Mouse (Mus musculus) forebrain, postnatal 0 days (tissue): ENCODE results near the gene Gm10282. TPM values are rescaled to one million over a fixed set of nuclear protein-coding genes. Genes with fewer than 3 reads are reported as not detected.
A peak's percentile ranks its signal among the peaks of the same experiment; 100 is the strongest.

ENCODE experiments used
- ATAC-seq: fragments of 200-750 bp; cut with Nextera tagmentation; 2 replicates; pipeline ENCODE4 v1.8.0; 2017; ENCODE audit warnings: mild to moderate bottlenecking, moderate library complexity
- DNase-seq: peaks from one replicate; pipeline ENCODE4 v3.0.0-alpha.2; 2015
- H3K27ac ChIP-seq: fragments of 300-500 bp; sonication (generic); 2 replicates; pipeline ENCODE4 v1.5.1; 2014; ENCODE audit warnings: low read depth, mild to moderate bottlenecking, antibody characterized with exemption, low read length, moderate library complexity, mixed read lengths
- H3K27me3 ChIP-seq: fragments of 300-500 bp; sonication (generic); 2 replicates; pipeline ENCODE4 v1.6.1; 2014; ENCODE audit warnings: mild to moderate bottlenecking, low read length, mixed read lengths; ENCODE audit not compliant: insufficient read depth
- H3K36me3 ChIP-seq: fragments of 300-500 bp; sonication (generic); 2 replicates; pipeline ENCODE4 v1.6.1; 2014; ENCODE audit warnings: mild to moderate bottlenecking, moderate library complexity; ENCODE audit not compliant: insufficient read depth
- H3K4me1 ChIP-seq: fragments of 300-500 bp; sonication (generic); 2 replicates; pipeline ENCODE4 v1.6.1; 2014; ENCODE audit warnings: antibody characterized with exemption; ENCODE audit not compliant: insufficient read depth
- H3K4me2 ChIP-seq: fragments of 300-500 bp; sonication (generic); 2 replicates; pipeline ENCODE4 v1.6.1; 2014; ENCODE audit warnings: low read depth, mild to moderate bottlenecking, moderate library complexity
- H3K4me3 ChIP-seq: fragments of 300-500 bp; sonication (generic); 2 replicates; pipeline ENCODE4 v1.5.1; 2014; ENCODE audit warnings: low read depth, low read length, mixed read lengths
- H3K9ac ChIP-seq: fragments of 300-500 bp; sonication (generic); 2 replicates; pipeline ENCODE4 v1.6.1; 2014; ENCODE audit warnings: mild to moderate bottlenecking
- H3K9me3 ChIP-seq: fragments of 300-500 bp; sonication (generic); 2 replicates; pipeline ENCODE4 v1.6.1; 2016; ENCODE audit warnings: low read length
- CTCF ChIP-seq: sonication (generic); IDR thresholded peaks from 2 replicates; pipeline ENCODE4 v1.5.1; 2016; ENCODE audit warnings: antibody characterized with exemption, control low read depth, low read depth
- WGBS: fragments of 180-500 bp; shearing (Covaris S2); extraction: QIAGEN DNeasy Blood & Tissue Kit; methylation state at CpG from one replicate; pipeline ENCODE4 v1.1.7; 2014; 5-methylcytosine and 5-hydroxymethylcytosine counted together
- polyA plus RNA-seq: library from polyadenylated mRNA; unstranded; fragments of >200 nt; fragmentation: Nextera tagmentation; extraction: Ambion mirVana; gene quantifications from 2 replicates; pipeline ENCODE4 v1.2.1, GENCODE M21; 2015
- total RNA-seq: library from RNA; depleted of rRNA; stranded (reverse); fragments of >200 nt; gene quantifications from 2 replicates; pipeline ENCODE4 v1.2.3, GENCODE M21; 2014

Gm10282 gene
- total and polyA plus RNA-seq, 2 experiments from 2014 or later = 4.7 to 15.4 TPM

DNA sequence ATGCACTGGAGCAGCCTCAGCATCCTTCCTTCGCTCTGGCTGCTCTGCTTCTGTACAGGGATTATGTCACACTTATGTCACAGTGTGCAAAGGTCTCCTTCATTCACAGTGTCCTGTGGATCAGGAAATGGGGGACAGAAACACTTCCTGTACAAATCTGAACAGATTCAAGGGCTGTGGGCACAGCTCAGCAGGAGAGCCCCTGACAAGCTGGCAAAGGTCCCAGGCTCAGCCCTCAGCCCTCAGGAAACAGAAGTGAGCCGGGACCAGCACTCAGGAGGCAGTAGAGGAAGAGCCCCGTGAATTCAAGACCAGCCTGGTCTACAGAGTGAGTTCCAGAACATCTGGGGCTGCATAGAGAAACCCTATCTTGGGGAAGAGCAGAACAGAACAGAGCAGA is 23.4 kb downstream of the Gm10282 start:
- DNase-seq (no peak), ATAC-seq (peak; percentile 16; the same call in 1 of the 2 replicates)
- H3K9me3 ChIP-seq = no peaks in the 10 kb centered on the region
- H3K36me3 ChIP-seq = no peaks in the 10 kb centered on the region
- no peaks in the 10 kb centered on the region for H3K4me1 ChIP-seq
- H3K4me3 ChIP-seq = no peak overlapping the region
- H3K27me3 ChIP-seq = no peaks in the 10 kb centered on the region
- no peak overlapping the region for H3K4me2 ChIP-seq
- WGBS = 23% methylated on average over 3 of the region's 3 CpGs
- H3K27ac ChIP-seq = no peak overlapping the region
- no peak overlapping the region for H3K9ac ChIP-seq
- TF ChIP-seq CTCF = no peak

DNA sequence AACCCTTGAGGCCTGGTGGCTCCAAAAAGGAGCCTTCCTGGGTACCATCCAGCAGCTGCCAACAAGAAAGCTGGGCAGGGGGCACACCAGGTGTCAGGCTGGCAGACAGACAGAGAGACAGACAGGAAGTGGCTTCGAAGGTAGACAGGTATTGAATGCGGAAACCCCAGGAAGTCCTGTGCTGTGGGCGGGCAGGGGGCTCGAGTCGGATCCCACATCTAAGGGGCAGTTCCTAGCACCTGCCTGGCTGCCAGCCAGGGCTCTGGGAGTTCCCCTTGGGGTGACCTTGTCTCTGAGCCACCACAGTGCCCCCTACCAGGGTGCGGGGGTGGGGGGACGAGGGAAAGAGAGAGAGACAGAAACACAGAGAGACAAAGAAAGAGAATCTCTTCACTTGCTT is 25.9 kb downstream of the Gm10282 start:
- Histone ChIP-seq H3K4me3 (no peak overlapping the region), H3K4me2 (no peak overlapping the region), H3K36me3 (no peaks in the 10 kb centered on the region), H3K9me3 (no peaks in the 10 kb centered on the region), H3K27me3 (no peaks in the 10 kb centered on the region), H3K9ac (no peak overlapping the region), H3K27ac (no peak overlapping the region), H3K4me1 (no peaks in the 10 kb centered on the region)
- DNase-seq (no peak), ATAC-seq (no peak)
- TF ChIP-seq CTCF = no peak
- 79% methylated on average over 7 of the region's 7 CpGs for WGBS

DNA sequence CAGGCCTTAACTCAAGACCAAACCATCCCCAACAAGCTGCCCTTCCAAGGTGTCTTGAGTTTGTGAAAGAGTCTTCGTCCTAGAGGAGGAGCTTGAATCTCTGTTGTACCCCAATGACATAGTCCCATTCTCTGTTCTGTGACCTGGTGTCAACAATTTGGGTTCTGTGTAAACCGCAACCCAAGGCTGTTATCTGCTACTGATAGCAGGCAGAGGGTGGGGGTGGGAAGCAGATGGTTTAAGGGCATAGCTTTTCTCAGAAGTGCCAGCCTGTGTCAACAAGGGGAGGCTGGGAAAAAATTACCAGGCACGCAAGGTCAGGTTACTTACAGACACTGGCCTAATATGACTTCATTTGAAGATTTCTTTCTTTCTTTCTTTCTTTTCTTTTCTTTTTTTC is 27.8 kb downstream of the Gm10282 start:
- ATAC-seq = no peak
- no peak overlapping the region for H3K27ac ChIP-seq
- H3K4me2 ChIP-seq = no peak overlapping the region

DNA sequence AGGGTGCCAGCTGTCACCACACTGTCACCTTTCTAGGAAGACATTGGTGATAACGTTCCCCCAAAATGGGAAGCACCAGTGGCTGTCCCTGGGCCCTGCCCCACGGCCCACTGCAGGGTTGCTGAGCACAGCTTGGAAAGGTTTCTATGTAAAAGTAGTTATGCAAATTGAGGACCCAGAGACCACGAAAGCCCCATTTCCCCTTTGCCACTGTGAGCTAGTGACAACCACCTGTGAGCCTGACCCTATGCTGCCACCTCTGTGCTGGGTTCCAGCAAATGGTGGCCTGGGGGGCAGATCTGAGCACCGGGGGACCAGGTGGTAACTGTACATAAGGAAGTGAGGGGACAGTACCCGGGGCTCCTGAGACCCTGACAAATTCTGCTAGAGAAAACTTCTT is 31.3 kb downstream of the Gm10282 start:
- Histone ChIP-seq H3K4me3 (no peak overlapping the region), H3K4me1 (no peaks in the 10 kb centered on the region), H3K9me3 (no peaks in the 10 kb centered on the region), H3K36me3 (no peaks in the 10 kb centered on the region), H3K9ac (no peak overlapping the region), H3K27me3 (no peaks in the 10 kb centered on the region), H3K4me2 (no peak overlapping the region), H3K27ac (no peak overlapping the region)
- WGBS = 74% methylated on average over 5 of the region's 5 CpGs
- no peak for ATAC-seq
- TF ChIP-seq CTCF = no peak
- DNase-seq = no peak

More for the DNA sequence above, 27.8 kb downstream of the Gm10282 start:
- H3K27me3 ChIP-seq = no peaks in the 10 kb centered on the region
- DNase-seq = no peak
- no peak for TF ChIP-seq CTCF
- no peaks in the 10 kb centered on the region for H3K4me1 ChIP-seq
- no peak overlapping the region for H3K9ac ChIP-seq
- H3K4me3 ChIP-seq = no peak overlapping the region
- no peaks in the 10 kb centered on the region for H3K36me3 ChIP-seq
- H3K9me3 ChIP-seq = no peaks in the 10 kb centered on the region
- 81% methylated on average over 3 of the region's 3 CpGs for WGBS

DNA sequence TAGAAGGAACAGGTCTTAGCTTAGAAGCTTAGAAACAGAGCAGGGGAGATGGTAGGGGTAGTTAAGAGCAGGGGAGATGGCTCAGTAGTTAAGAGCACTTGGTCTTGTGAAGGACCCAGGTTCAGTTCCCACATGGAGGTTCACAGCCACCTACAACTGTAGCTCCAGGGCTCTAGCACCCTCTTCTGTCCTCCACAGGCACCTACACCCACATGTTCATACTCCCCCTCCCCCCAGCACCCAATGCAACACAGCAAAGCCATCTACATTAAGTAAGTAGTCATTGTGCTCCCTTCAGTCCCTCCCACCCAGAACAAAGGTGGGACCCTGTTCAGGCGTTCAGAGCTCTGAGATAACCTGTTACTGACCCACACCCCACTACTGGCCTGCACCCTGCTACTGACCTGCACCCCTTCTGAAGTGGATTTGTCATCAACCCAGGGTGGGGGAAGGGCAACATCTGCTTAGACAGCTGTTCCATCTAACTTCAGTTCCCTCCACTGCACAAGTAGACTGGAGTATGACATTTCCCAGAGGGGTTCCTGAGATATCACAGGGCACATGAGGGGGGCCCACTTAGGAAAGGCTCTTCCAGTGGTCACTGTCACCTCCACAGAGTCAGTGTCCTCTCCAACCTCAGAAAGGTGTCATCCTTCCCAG is 31.8 kb downstream of the Gm10282 start:
- H3K9me3 ChIP-seq = no peaks in the 10 kb centered on the region

DNA sequence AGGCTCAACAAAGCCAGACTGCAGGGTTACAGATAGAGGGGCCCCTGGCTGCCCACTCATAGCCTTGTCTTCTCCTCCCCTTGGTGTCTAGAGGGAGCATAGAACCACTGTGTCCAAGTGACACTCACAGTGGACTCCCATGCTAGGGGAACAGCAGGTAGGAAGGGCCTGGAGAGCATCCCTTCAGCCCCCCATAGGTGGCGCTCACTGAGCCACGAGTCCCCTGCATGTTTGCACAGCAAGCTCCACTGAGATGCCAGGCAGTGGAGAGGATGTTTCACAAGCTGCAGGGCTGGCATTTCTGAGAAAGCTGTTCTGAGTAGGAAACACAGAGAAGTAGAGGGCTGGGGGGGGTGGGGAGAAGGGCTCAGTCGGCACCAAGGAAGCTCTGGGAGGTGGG is 32.7 kb downstream of the Gm10282 start:
- WGBS = 21% methylated on average over 3 of the region's 3 CpGs
- no peaks in the 10 kb centered on the region for H3K4me1 ChIP-seq
- H3K36me3 ChIP-seq = no peaks in the 10 kb centered on the region
- H3K27ac ChIP-seq = no peak overlapping the region
- no peaks in the 10 kb centered on the region for H3K9me3 ChIP-seq
- no peaks in the 10 kb centered on the region for H3K27me3 ChIP-seq
- no peak overlapping the region for H3K9ac ChIP-seq
- ATAC-seq = peak; percentile 80
- TF ChIP-seq CTCF = peak; percentile 63
- H3K4me2 ChIP-seq = no peak overlapping the region
- no peak overlapping the region for H3K4me3 ChIP-seq
- peak; percentile 21 for DNase-seq

More for the DNA sequence above, 31.8 kb downstream of the Gm10282 start:
- Histone ChIP-seq H3K4me2 (no peak overlapping the region), H3K4me3 (no peak overlapping the region), H3K27ac (no peak overlapping the region), H3K36me3 (no peaks in the 10 kb centered on the region), H3K4me1 (no peaks in the 10 kb centered on the region), H3K9ac (no peak overlapping the region), H3K27me3 (no peaks in the 10 kb centered on the region)
- ATAC-seq = no peak
- DNase-seq = no peak
- TF ChIP-seq CTCF = no peak
- WGBS = 65% methylated on average over 1 of the region's 1 CpGs

DNA sequence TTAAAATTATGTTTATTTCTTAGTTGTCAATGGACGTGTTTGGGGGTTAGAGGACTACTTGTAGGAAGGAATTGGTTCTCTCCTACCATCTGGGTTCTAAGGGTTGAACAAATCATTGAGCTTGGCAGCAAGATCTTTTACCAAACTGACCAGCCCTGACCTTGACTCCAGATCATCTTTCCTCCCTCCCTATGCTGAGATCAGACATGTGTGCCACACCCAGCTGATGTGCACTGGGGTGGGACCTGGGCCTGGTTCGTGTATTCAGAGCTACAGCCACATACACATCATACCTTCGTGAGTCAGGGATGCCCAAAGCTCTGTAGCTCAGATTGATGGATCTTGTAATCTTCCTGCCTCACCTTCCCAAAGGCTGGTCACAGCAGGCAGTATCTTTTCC is 33.4 kb downstream of the Gm10282 start:
- Histone ChIP-seq H3K36me3 (no peaks in the 10 kb centered on the region), H3K9ac (no peak overlapping the region), H3K27ac (no peak overlapping the region), H3K4me3 (no peak overlapping the region), H3K27me3 (no peaks in the 10 kb centered on the region), H3K9me3 (no peaks in the 10 kb centered on the region), H3K4me2 (no peak overlapping the region), H3K4me1 (no peaks in the 10 kb centered on the region)
- TF ChIP-seq CTCF = no peak
- DNase-seq (no peak), ATAC-seq (no peak)
- 76% methylated on average over 3 of the region's 3 CpGs for WGBS
